Mouse (Mus musculus) layer of hippocampus, postnatal 10 days (tissue): ENCODE data around the gene Phactr4. TPM values are rescaled to one million over a fixed set of nuclear protein-coding genes. Genes with fewer than 3 reads are reported as not detected.

Source experiments
- DNase-seq, 2 experiments: peaks; one replicate each; pipeline ENCODE4 v3.0.0; 2021; ENCODE audit warnings: low spot score in 2 of 2
- total RNA-seq, 2 experiments: library from RNA; stranded (reverse); gene quantifications; 2 replicates each; pipeline ENCODE4 v1.2.3; 2021

Gene Phactr4
- total RNA-seq, 2 experiments from 2014 or later: 8.1 to 11.1 TPM

GRCm38 (mm10) chr4:132411322-132412094 is 10.8 kb downstream of the Phactr4 start:
- DNase-seq: peak in 1 of 2 experiments; percentile 19

- DNase-seq: no peak
Observed at GRCm38 (mm10) chr4:132409587-132410229, 12.6 kb downstream of the Phactr4 start.

- no peak for DNase-seq
Observed at GRCm38 (mm10) chr4:132406393-132407189, 15.7 kb downstream of the Phactr4 start.

GRCm38 (mm10) chr4:132404588-132404987 is 17.7 kb downstream of the Phactr4 start:
- no peak for DNase-seq

GRCm38 (mm10) chr4:132403063-132403660 is 19.1 kb downstream of the Phactr4 start:
- DNase-seq: no peak

GRCm38 (mm10) chr4:132401016-132401415 is 21.3 kb downstream of the Phactr4 start:
- no peak for DNase-seq

- no peak for DNase-seq
Observed at GRCm38 (mm10) chr4:132398863-132399262, 23.4 kb downstream of the Phactr4 start.

GRCm38 (mm10) chr4:132398045-132398774 is 24.1 kb downstream of the Phactr4 start:
- DNase-seq: peak in 1 of 2 experiments; percentile 39

- DNase-seq: no peak
Observed at GRCm38 (mm10) chr4:132397120-132397519, 25.2 kb downstream of the Phactr4 start.

GRCm38 (mm10) chr4:132396251-132396650 is 26.0 kb downstream of the Phactr4 start:
- DNase-seq: no peak

GRCm38 (mm10) chr4:132391063-132391740 is 31.1 kb downstream of the Phactr4 start:
- DNase-seq: no peak

- DNase-seq: no peak
Observed at GRCm38 (mm10) chr4:132389302-132389701, 33.0 kb downstream of the Phactr4 start.

GRCm38 (mm10) chr4:132387617-132388016 is 34.7 kb downstream of the Phactr4 start:
- no peak for DNase-seq

- no peak for DNase-seq
Observed at GRCm38 (mm10) chr4:132386846-132387245, 35.4 kb downstream of the Phactr4 start.

GRCm38 (mm10) chr4:132385771-132386410 is 36.4 kb downstream of the Phactr4 start:
- no peak for DNase-seq

- no peak for DNase-seq
Observed at GRCm38 (mm10) chr4:132383455-132383854, 38.8 kb downstream of the Phactr4 start.

GRCm38 (mm10) chr4:132382296-132382695 is 40.0 kb downstream of the Phactr4 start:
- no peak for DNase-seq

GRCm38 (mm10) chr4:132380965-132381616 is 41.2 kb downstream of the Phactr4 start:
- DNase-seq: no peak

- DNase-seq: no peak
Observed at GRCm38 (mm10) chr4:132373820-132374219, 48.5 kb downstream of the Phactr4 start.
